Mouse (Mus musculus) lung, postnatal 0 days (tissue): ENCODE results near the gene Slc12a6.

Experiments used
- CTCF ChIP-seq: IDR thresholded peaks from 2 replicates; pipeline ENCODE4 v1.5.1; 2016; ENCODE audit warnings: antibody characterized with exemption, mild to moderate bottlenecking
- EP300 ChIP-seq: IDR thresholded peaks from 2 replicates; pipeline ENCODE4 v1.6.1; 2016; ENCODE audit warnings: antibody characterized with exemption, mild to moderate bottlenecking, control low read depth

GRCm38 (mm10) chr2:112222607-112223006 is 43.0 kb upstream of the Slc12a6 start:
- TF ChIP-seq EP300 = no peak
- TF ChIP-seq CTCF = no peak
